Mouse (Mus musculus): Measurements from ENCODE around the gene Pax1. TPM values are rescaled to one million over a fixed set of nuclear protein-coding genes. Genes with fewer than 3 reads are reported as not detected.

Gene Pax1
- total and polyA plus RNA-seq, 2 experiments from 2014 or later, result 0.49 TPM; not detected in 1

DNA sequence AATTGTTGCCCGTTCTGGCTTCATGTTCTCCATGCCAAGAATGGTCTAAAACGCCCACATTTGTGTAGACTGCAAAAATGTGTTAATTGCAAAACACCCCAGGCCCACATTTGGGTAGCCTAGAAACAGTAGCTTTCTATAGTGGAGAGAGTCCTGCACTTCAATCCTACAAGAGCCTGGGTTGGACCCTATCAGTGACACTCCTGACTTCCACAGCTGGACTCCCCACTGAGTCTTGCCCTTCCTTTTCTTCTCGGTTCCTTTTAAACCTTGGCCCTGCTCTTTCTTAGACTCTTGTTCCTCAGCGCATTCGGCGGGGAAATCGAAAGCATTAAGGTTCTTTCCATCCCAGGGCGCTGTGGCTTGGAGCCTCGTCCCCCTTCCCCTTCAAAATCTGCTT lies 7.8 kb downstream of the Pax1 start:
- no peak overlapping the region for H3K27ac ChIP-seq (ENCODE audit: low read depth, low read length)
- 0 out of 2 replicates have a peak, but pooled peaks cover 3% of the 10 kb centered on the region for H3K9me3 ChIP-seq (ENCODE audit: low read length)
- H3K9ac ChIP-seq (replicated peaks; ENCODE audit: low read length, poor library complexity, severe bottlenecking), result no peak overlapping the region
- no peak overlapping the region for H3K4me3 ChIP-seq (ENCODE audit: low read depth, low read length)
- peaks cover 89% of the 10 kb centered on the region for H3K27me3 ChIP-seq (ENCODE audit: insufficient read depth, low read length)
- no peak for DNase-seq (ENCODE audit: low spot score)
- 4% methylated on average over 9 of the region's 9 CpGs for WGBS
- TF ChIP-seq CTCF (IDR thresholded peaks at IDR 0.05), result no peak
- H3K36me3 ChIP-seq (ENCODE audit: insufficient read depth, low read length), result no peaks in the 10 kb centered on the region
- no peaks in the 10 kb centered on the region for H3K4me1 ChIP-seq (ENCODE audit: insufficient read depth, low read length)
- ATAC-seq (ENCODE audit: low FRiP score), result no peak
- H3K4me2 ChIP-seq (ENCODE audit: low read depth, low read length, poor library complexity, severe bottlenecking), result no peak overlapping the region

GRCm38 (mm10) chr2:147370091-147370490 lies 8.4 kb downstream of the Pax1 start:
- no peak for ATAC-seq (ENCODE audit: low FRiP score)
- H3K4me3 ChIP-seq (ENCODE audit: low read depth, low read length), result no peak overlapping the region
- no peaks in the 10 kb centered on the region for H3K4me1 ChIP-seq (ENCODE audit: insufficient read depth, low read length)
- H3K27me3 ChIP-seq (ENCODE audit: insufficient read depth, low read length), result peaks cover 88% of the 10 kb centered on the region
- no peak for DNase-seq (ENCODE audit: low spot score)
- 0 out of 2 replicates have a peak, but pooled peaks cover 3% of the 10 kb centered on the region for H3K9me3 ChIP-seq (ENCODE audit: low read length)
- H3K36me3 ChIP-seq (ENCODE audit: insufficient read depth, low read length), result no peaks in the 10 kb centered on the region
- no peak for TF ChIP-seq CTCF (IDR thresholded peaks at IDR 0.05)
- no peak overlapping the region for H3K27ac ChIP-seq (ENCODE audit: low read depth, low read length)
- H3K4me2 ChIP-seq (ENCODE audit: low read depth, low read length, poor library complexity, severe bottlenecking), result no peak overlapping the region
- no peak overlapping the region for H3K9ac ChIP-seq (replicated peaks; ENCODE audit: low read length, poor library complexity, severe bottlenecking)
- 10% methylated on average over 5 of the region's 5 CpGs for WGBS

GRCm38 (mm10) chr2:147371289-147371688 lies 9.6 kb downstream of the Pax1 start:
- no peak overlapping the region for H3K4me2 ChIP-seq (ENCODE audit: low read depth, low read length, poor library complexity, severe bottlenecking)
- no peak for TF ChIP-seq CTCF (IDR thresholded peaks at IDR 0.05)
- no peak overlapping the region for H3K4me3 ChIP-seq (ENCODE audit: low read depth, low read length)
- H3K4me1 ChIP-seq (ENCODE audit: insufficient read depth, low read length), result no peaks in the 10 kb centered on the region
- peaks cover 88% of the 10 kb centered on the region for H3K27me3 ChIP-seq (ENCODE audit: insufficient read depth, low read length)
- H3K27ac ChIP-seq (ENCODE audit: low read depth, low read length), result no peak overlapping the region
- H3K9me3 ChIP-seq (ENCODE audit: low read length), result 0 out of 2 replicates have a peak, but pooled peaks cover 3% of the 10 kb centered on the region
- DNase-seq (ENCODE audit: low spot score) (no peak), ATAC-seq (ENCODE audit: low FRiP score) (no peak)
- H3K36me3 ChIP-seq (ENCODE audit: insufficient read depth, low read length), result no peaks in the 10 kb centered on the region
- H3K9ac ChIP-seq (replicated peaks; ENCODE audit: low read length, poor library complexity, severe bottlenecking), result no peak overlapping the region

DNA sequence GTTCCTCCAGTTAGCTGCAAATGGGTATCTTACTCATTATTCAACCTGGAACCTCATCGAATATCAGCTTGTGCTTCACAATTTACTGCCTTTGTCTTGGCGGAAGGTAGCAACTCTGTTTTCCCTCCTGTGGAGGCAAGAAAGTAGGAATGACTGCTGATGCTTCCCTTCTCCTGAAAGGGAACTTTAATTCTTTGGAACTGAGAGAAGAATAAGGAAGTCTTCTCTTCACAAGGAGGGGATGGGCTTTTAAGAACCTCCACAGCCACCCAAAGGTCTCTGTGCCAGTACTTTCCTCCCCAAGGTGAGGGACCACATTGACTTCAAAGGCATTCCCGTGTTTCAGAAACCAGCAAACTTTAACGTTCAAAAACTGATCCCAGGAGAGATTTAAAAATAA lies 10.1 kb downstream of the Pax1 start:
- ATAC-seq (ENCODE audit: low FRiP score), result no peak
- TF ChIP-seq CTCF (IDR thresholded peaks at IDR 0.05), result no peak
- H3K4me1 ChIP-seq (ENCODE audit: insufficient read depth, low read length), result no peaks in the 10 kb centered on the region
- H3K27ac ChIP-seq (ENCODE audit: low read depth, low read length), result no peak overlapping the region
- H3K9ac ChIP-seq (replicated peaks; ENCODE audit: low read length, poor library complexity, severe bottlenecking), result no peak overlapping the region
- H3K4me3 ChIP-seq (ENCODE audit: low read depth, low read length), result no peak overlapping the region
- H3K9me3 ChIP-seq (ENCODE audit: low read length), result 0 out of 2 replicates have a peak, but pooled peaks cover 3% of the 10 kb centered on the region
- 7% methylated on average over 4 of the region's 4 CpGs for WGBS
- peaks cover 88% of the 10 kb centered on the region for H3K27me3 ChIP-seq (ENCODE audit: insufficient read depth, low read length)
- no peaks in the 10 kb centered on the region for H3K36me3 ChIP-seq (ENCODE audit: insufficient read depth, low read length)
- no peak overlapping the region for H3K4me2 ChIP-seq (ENCODE audit: low read depth, low read length, poor library complexity, severe bottlenecking)
- no peak for DNase-seq (ENCODE audit: low spot score)

- ATAC-seq (ENCODE audit: low FRiP score), result peak; percentile 41; the same call in 1 of the 2 replicates
- H3K4me2 ChIP-seq (ENCODE audit: low read depth, low read length, poor library complexity, severe bottlenecking), result no peak overlapping the region
- no peak overlapping the region for H3K27ac ChIP-seq (ENCODE audit: low read depth, low read length)
- no peak for TF ChIP-seq CTCF (IDR thresholded peaks at IDR 0.05)
- H3K4me1 ChIP-seq (ENCODE audit: insufficient read depth, low read length), result no peaks in the 10 kb centered on the region
- H3K9me3 ChIP-seq (ENCODE audit: low read length), result no peaks in the 10 kb centered on the region
- no peak overlapping the region for H3K9ac ChIP-seq (replicated peaks; ENCODE audit: low read length, poor library complexity, severe bottlenecking)
- H3K36me3 ChIP-seq (ENCODE audit: insufficient read depth, low read length), result no peaks in the 10 kb centered on the region
- DNase-seq (ENCODE audit: low spot score), result no peak
- under 1% methylated on average over 28 of the region's 28 CpGs for WGBS
- no peak overlapping the region for H3K4me3 ChIP-seq (ENCODE audit: low read depth, low read length)
- peaks cover 88% of the 10 kb centered on the region for H3K27me3 ChIP-seq (ENCODE audit: insufficient read depth, low read length)
These were observed 11.4 kb downstream of the Pax1 start for GRCm38 (mm10) chr2:147372947-147373666.

- no peak for TF ChIP-seq CTCF (IDR thresholded peaks at IDR 0.05)
- ATAC-seq (ENCODE audit: low FRiP score), result no peak
- Histone ChIP-seq H3K36me3 (ENCODE audit: insufficient read depth, low read length) (no peaks in the 10 kb centered on the region), H3K27ac (ENCODE audit: low read depth, low read length) (no peak overlapping the region), H3K9me3 (ENCODE audit: low read length) (no peaks in the 10 kb centered on the region), H3K27me3 (ENCODE audit: insufficient read depth, low read length) (peaks cover 87% of the 10 kb centered on the region), H3K4me2 (ENCODE audit: low read depth, low read length, poor library complexity, severe bottlenecking) (no peak overlapping the region), H3K4me3 (ENCODE audit: low read depth, low read length) (no peak overlapping the region), H3K4me1 (ENCODE audit: insufficient read depth, low read length) (no peaks in the 10 kb centered on the region), H3K9ac (replicated peaks; ENCODE audit: low read length, poor library complexity, severe bottlenecking) (no peak overlapping the region)
- DNase-seq (ENCODE audit: low spot score), result no peak
- WGBS, result 1% methylated on average over 19 of the region's 19 CpGs
These were observed 11.9 kb downstream of the Pax1 start for GRCm38 (mm10) chr2:147373667-147374007.

Measured in midbrain, postnatal 0 days (tissue).